Mouse (Mus musculus): ENCODE data around the gene Evi2b.

DNA sequence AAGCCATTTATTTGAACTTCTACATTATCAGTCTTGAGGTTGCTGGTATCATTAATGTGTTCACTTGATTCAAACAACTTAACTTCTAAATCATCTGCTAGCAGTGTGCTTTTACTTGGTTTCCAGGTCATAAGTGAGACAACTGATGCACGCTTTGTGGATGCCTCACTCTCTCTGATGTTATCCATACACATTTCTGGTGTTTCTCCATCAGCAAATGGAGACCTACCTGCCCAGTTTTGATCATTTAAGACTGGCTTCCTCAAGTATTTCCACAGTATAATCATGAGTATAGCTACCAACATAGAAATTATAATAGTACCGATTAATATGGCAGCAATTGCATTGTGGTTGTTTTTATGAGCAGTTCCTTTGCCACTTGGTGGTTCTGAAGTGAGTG, 7.8 kb downstream of the Evi2b start:
- TF ChIP-seq CTCF (IDR thresholded peaks at IDR 0.05; ENCODE audit: low read depth, low read length), result no peak
- TF ChIP-seq POLR2A (IDR thresholded peaks at IDR 0.05; ENCODE audit: borderline replicate concordance, low read depth, low read length), result no peak
